Mouse (Mus musculus) gonadal fat pad, adult 2 months (tissue): ENCODE data around the gene Timm8a2. TPM values are rescaled to one million over a fixed set of nuclear protein-coding genes. Genes with fewer than 3 reads are reported as not detected.

Experiments used
- DNase-seq: peaks from one replicate; pipeline ENCODE4 v3.0.0-alpha.2; 2012; ENCODE audit warnings: low read depth
- polyA plus RNA-seq: library from polyadenylated mRNA; depleted of rRNA; stranded (reverse); fragments of >200 nt; gene quantifications from 2 replicates; pipeline ENCODE4 v1.2.3, GENCODE M21; 2012; rRNA removed

Gene Timm8a2
- polyA plus RNA-seq: 0.28 TPM in 1 of 2 replicates, not detected in the other

DNA sequence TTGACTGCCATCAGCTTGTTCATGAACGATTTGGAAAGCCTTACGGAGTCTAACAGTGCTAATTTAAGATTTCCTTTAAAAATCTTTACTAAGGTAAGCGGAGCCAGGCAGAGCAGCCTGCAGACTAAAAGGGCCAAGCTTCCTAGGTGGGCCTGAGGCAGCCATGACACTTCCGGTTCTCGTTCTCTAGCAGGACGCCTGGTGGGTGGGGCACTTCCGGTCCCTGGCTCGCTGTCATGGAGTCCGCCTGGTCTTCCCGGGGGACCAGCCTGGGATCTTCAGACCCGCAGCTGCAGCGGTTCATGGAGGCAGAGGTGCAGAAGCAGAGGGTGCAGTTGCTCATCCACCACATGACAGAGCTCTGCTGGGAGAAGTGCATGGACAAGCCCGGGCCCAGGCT lies at the start of gene Timm8a2:
Timm8a2 (plus strand) TSS at position 224 of the 400 bp plus-strand sequence.
- no peak for DNase-seq

DNA sequence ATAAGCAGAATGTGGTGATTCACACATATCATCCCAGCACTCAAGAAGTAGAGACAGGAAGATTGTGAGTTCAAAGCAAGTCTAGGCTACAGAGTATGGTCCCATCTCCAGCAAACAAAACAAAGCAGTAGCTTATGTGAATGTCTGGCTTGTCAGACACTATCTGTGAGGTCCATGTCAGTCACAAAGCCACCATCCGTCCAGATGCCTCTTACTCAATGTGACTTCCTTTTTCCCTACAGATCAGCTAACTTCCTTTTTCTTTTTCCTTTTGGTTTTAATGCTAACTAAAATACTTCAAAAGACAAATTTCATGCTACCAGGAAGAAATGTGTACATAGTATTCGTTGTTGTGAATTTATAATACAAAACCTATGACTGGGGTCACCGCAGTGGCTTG lies 49.0 kb upstream of the Timm8a2 start:
- DNase-seq: no peak

DNA sequence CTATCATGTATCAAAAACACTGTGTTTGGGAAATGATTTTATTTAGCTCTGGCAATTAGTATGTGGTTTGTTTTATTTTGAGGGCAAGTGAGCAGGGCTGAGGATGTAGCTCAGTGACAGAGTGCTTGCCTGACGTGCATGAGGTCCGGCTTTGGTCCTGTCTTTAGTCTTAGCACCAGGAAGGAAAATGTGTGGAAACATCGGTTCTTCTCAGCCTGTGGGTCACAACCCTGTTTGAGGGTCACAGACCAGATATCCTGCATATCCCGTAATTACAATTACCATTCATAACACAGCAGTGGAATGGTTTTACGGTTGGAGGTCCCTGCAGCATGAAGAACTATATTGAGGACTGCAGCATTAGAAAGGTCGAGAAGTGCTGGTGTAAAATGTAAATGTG lies 48.4 kb upstream of the Timm8a2 start:
- no peak for DNase-seq

DNA sequence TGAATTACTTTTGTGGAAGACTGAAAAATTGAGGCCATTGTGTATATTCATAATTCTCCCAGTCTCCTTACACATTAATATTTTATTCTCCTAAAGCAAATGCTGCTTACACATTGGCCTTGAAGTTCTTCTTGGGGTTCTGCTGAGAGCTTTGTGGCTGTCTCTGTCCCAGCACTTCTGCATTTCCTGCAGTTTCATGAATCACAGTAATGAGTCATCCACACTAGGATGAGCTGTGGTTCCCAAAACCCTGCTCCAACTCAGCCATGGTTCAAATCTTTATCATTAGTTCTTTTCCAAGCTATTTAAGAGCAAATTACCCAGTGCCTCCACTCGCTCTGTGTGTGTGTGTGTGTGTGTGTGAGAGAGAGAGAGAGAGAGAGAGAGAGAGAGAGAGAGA lies 47.2 kb upstream of the Timm8a2 start:
- DNase-seq: no peak

DNA sequence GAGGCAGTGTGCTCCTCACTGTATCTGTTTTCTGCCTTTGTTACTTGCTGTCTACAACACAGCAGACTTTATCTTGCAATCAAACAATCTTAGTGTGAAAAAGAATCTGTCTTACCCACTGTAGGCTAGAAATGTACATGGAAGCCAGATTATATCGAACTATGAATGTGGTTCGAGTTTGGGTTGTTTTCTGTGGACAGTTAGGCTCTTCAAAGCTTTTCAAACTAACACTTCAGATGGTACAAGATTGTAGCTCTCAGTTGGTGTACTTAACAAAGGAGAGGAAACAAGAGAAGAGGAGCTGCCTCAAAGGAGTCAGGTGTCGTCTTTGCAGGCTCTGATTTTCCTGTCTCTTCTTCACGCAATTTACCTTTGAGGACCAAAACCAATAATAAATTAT lies 46.8 kb upstream of the Timm8a2 start:
- no peak for DNase-seq

DNA sequence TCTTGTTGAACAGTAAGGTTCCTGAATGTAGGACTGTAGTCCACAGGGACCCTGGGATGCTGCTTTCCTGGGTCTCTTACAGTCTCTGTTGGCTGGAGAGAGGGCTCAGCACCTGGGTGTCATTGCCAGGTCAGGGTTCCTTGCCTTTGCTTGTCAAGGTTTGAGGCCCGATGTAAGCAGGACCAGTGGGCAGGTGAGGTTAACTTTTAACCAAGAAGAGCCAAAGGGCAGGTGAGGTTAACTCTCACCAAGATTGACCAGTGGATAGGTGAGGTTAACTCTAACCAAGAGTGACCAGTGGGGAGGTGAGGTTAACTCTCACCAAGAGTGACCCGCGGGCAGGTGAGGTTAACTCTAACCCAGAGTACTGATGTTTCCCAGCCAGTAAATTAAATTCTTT lies 45.1 kb upstream of the Timm8a2 start:
- no peak for DNase-seq

DNA sequence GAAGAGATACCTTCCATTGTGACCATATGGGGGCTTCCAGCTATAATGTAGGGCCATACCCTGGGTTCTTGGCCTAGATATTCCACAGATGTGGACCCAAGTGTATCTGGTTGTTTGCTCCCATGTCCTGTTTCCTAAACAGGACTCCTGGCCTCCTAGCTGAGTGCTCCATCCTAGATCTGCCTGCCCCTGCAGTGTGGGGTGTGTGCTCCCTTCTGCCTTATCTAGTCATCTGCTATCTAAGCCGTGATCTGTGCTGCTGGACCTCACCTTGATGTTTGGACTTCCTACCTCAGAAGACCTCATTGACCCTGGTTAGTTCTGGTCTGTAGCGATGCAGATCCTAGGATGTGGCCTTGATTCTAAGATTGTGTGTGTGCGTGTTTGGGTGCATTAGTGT lies 44.6 kb upstream of the Timm8a2 start:
- no peak for DNase-seq

DNA sequence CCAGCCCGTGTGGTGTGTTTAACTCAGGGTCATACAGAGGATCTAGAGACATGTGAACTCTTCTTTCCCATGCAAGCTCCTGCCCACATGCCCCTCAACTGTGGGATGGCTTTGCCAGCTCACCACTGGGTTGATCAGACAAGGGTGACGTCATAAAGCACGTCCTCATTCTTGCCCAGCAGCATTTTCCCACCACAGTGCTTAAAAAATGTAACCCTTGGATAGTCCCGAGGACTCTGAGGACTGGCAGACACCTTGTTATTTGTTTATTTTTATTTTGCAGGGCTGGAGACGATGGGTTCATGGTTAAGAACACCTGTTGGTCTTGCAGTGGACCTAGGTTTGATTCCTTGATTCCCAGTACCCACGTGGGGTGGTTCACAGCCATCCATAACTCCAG lies 43.6 kb upstream of the Timm8a2 start:
- DNase-seq: no peak

DNA sequence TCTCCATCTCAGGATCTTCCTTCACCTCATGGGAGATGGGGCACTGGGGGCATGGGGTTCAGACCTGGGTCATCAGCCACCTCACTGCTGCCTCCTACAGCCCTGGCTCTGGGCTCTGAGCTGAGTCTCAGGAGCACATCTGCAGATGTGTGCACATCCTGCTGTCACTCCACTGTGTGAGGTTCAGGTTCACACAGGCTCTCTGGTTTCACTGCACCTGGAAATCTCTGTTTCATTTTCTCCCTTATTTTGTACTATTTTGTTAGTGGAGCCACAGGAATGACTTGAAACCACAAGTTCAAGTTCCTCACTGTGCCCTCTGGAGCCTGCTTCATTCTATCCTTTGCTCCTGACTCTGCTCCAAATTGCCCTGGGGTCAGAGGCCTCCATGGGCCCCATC lies 42.6 kb upstream of the Timm8a2 start:
- no peak for DNase-seq

DNA sequence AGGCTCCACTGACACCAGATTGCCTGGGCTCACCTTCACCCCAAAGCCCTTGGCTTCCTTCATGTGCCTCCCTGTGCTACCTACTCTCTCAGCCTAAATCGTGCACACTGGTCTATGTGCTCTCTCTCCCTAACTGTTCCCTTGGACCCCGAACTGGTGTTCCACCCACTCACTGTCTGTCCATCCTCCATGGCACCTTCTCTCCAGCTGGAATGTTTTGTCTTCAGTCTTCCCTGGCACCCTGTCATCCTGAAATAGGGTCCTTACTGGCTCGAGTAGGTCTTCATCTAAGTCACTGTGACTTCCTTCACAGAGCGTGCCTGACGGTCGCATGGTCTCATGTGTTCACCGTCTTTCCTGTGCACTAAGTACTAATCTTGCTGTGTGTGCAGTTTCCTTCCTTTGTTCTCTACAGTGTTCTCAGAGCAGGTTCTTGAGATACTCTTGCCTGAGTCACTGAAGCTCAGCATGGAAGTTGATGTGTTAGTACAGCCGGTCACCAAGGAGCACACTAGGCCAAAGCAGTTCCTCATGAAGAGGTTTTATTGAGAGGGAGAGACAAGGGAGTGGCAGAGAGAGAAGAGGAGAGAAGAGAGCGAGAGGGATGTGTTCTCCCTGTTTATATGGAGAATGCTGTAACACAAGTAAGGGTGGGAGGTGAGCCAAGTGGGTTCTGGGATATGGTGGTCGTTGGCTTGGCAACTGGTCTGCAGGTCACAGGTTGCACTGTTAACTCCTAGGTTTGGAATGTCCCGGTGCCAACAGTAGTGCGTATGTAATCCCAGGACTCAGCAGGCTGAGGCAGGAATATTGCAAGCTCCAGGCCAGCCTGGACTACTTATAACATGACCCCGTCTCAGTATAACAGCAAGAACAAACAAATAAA lies 41.8 kb upstream of the Timm8a2 start:
- no peak for DNase-seq

DNA sequence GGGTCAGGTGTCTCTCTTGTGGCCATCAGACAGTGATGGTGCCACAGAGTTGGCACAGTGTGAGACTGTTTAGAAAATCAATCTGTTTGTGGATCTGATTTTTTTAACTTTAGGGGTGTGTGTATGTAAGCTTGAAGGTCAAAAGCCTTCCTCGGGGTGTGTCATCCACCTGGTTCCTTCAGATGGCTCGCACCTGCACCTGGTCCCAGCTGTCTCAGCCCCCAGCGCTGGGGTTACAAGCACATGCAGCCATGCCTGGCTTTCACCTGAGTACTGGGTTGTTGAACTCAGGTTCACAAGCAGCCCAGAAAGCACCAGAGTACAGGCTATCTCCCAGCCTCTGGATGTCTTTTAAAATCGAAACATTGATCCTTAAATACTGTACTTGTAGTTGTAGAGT lies 40.9 kb upstream of the Timm8a2 start:
- no peak for DNase-seq

DNA sequence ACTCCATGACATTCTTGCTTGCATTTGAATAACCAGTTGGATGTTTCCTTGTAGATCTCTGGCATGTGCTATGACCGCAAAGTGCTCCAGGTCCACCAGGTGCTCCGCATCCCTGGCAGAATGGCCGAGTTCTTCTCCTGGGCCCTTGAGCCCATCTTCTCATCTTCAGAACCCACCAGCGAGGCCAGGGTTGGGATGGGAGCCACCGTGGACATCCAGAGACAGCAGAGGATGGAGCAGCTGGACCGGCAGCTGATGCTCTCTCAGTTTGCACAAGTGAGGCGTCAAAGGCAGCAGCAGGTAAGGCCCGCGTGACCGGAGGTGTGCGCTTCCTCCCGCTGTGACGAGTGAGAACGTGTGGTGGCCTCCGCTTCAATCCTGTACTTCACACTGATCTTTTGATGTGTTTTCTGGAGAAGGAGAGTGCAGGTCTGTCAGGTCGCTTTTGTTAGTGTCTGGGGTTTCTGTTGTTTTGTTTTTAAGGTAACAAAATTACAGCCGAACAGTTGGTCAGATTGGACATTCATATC lies 40.2 kb upstream of the Timm8a2 start:
- no peak for DNase-seq

DNA sequence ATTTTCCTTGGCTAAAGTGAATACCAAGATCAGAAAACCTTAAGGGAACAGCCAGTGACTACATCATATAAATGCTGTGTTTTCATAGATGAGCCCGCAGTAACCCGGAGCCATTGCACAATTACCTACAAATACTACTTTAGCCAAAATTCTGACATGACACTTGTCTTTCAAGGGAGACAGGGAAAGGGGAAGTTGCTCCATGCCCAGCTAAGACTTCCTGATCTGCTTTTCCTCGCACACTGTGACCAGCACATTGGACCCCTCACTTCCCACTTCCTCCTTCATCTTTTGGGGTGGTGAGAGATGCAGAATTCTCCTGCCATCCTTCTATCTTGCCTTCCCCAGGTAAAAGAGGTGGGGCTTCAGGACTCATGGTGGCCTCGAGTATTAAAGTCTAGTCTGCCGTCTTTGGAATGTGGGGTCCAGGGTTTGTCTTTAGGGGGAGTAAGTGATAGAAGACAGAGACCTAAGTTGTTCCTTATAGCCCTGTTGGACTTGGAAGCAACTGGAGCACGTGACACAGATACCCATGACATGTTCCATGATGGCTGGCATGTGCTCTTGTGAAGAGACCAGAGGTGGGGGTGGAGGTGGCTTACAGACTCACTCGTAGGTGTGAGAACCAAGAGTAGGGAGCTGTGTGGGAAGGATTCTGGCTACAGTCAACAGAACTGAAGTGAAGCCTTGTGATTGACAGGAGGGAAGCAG lies 39.5 kb upstream of the Timm8a2 start:
- no peak for DNase-seq

DNA sequence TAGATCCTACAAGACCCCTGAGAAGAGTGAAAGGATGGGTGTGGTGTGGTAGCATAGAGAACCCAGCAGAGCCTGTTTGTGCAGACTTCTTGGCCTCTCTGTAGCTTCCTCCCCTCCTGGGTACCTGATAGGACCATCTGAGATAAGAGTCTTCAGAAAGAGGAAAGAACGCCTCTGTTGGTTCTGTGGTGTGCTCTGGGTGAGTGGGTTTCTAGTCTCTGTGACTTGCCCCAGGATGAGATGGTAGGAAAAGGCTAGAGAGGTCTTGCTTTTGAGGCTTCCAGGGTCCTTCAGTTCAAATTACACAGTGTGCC lies 39.0 kb upstream of the Timm8a2 start:
- no peak for DNase-seq

DNA sequence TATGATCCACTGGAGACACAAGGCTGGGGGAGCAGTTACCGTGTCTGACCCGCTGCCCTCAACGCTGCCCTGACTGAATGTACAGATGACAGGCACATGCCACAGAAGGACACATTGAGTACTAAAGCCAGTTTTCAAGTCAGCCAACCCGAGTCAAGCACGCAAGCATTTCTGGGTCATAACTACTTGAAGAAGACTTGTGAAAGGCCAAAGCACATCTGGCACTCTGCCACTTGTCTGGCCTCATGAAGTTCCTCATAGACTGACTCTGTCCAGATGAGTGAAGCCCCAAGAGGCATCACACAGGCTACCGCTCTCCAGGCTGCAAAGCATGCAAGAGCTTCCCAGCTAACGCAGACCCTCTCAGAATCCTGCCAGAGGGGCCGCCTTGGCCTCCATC lies 37.7 kb upstream of the Timm8a2 start:
- no peak for DNase-seq

DNA sequence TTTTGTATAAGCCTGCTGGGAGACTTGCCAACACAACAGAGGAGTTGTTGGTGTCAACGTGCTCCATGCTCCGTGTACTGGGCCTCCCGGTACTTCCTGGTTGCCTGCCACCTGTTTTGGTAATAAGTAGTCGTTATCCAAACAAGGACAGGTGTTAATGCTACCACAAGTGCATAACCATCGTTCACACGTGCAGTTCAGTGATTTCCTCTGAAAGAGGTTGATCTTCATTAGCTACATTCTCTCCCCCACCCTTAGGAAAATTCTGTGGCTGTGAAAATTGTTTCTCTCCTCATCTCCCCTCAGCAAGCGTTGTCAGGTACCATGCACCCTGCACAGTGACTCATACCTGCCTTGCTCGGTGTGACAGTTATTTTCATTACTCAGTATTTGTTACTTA lies 35.0 kb upstream of the Timm8a2 start:
- DNase-seq: no peak

DNA sequence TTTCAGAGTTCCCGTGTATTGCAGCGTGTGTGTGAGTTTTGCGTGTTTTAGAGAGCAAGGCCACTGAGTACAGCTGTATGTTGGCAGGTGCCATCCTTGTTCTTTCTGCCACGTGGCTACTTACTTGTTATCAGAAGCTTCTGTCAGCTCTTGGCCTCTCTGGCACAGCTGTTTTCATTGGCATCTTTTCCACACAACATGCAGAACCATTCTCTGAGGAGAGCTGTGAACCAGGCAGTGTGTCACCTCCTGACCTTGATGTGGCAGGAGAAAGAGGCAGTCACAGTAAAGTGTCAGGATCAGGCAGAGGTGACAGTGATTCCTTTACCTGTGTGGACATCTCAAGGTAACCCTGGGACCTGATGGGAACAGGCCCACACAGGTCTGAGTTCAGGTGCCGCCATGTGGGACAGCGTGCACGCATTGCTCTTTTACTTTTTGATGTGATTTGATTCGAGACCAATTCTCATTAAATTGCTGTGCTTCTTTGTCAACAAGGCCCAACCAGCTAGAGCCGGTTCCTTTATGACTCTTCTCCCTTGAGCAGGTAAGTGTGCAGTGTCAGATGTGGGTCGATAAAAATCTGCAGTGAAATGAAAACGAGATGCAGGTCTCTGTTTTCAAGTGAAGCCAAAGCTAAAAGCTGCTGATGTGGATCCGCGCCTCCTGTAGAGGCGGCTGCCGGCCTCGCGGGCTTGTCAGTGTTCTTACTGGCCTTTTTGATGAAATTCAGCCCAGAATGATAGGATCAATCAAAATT lies 33.9 kb upstream of the Timm8a2 start:
- DNase-seq: no peak

DNA sequence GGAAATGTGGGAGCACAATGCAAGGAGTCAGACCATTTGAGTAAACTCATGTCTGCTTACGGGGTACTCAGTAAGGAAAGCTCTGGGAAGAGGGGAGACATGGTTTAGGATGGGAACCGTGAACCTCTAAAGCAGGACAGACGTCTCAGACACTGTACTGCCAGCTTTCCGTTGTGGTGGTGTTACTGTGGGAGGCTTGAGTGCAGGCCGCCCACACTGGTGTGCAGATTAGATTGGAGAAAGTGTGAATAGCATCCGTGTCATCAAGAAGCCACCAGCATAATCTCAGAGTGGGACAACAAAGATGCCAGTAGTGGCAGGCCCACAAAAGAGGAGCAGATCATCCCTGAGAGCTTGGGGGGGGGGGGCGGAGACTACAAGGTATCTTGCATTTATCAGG lies 32.2 kb upstream of the Timm8a2 start:
- no peak for DNase-seq

DNA sequence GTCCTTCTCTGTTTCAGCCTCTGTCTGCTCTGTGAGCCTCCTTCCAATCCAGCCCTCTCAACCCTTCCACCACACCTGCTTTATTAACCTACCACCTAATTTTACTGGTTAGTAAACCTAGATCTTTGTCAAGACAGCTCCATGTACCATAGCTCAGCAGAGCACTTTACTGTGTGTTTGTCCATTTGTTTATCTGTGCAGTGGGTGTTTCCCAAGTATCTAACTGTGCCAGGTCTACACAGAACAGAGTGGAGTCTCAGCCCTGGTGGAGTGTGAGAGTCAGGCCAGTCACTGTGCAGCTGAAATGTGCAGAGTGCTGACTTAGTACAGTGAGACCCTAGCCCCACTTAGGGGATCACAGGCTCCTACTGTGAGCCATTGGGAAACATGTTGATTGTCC lies 30.7 kb upstream of the Timm8a2 start:
- no peak for DNase-seq

DNA sequence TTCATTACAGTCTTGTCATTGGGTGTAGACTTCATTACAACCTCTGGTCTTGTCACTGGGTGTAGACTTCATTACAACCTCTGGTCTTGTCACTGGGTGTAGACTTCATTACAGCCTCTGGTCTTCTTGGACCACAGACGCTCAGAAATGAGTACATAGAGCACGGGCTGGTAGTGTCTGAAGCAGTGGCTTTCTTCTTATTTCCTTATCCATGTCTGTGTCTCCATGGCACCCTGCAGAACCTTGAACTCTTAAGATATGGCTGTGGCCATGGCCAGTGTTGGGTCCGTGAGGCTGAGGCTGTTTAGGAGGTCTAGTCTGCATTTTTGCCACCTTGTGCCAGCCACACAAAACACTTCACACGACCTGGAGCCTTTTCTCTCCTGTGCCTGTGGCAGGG lies 26.2 kb upstream of the Timm8a2 start:
- DNase-seq: no peak

DNA sequence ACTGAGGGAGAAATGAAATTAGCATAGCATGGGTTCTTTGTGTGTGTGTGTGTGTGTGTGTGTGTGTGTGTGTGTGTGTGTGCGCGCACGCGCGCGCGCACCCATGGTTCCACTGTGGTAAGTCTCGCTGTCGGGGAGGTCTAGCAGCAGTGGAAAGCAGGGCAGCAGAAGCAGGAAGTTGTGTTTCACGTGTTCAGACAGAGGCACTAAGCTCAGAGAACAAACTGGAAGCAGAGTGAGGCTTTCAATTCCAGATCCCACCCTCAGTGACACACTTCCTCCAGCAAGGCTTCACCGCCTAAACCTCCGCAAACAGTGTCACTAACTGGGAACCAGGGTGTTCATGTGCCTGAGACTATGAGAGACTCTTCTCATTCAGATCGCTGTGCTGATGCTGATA lies 25.0 kb upstream of the Timm8a2 start:
- DNase-seq: no peak

DNA sequence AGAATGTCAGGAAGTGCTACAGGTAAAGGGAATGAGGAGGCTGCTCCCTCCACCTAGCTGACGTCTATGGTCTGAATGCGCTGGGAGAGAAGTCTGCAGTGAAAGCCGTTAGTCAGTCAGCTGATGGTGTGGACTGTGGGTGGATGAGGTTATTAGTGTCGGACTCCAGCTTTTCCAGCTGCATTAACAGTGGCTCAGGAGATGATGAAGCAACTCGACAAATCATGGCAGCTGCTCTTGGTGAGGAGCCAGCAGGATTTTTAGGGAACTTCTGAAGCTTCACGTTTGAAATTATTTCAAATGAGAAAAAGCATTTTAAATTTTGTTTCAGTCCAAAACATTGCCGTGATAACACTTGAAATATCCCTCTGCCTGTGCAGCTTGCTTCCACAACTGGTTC lies 24.2 kb upstream of the Timm8a2 start:
- DNase-seq: peak; percentile 40

DNA sequence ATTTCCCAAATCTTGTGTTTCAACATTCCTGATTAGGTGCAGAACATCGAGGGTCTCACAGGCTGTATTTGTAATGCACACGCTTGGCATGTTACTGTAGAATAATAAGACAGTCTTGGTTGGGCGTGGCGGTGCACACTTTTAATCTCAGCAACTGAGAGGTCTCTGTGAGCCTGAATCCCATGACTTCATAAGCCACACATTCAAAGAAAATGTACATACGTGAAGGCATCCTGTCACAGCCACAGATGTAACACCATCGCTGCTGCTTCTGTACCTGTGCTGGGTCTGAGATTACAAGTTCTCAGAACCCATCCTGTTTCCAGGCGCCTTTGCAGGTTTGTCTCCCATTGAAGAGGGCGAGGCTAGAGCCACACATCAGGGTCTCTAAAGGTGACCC lies 22.7 kb upstream of the Timm8a2 start:
- DNase-seq: no peak
